Mouse (Mus musculus): ENCODE measurements at regions not wholly inside any gene's neighbourhood (a gene's known extent, or its start where the extent isn't known, plus 50 kb on each side); places are given as distances from the start of the nearest gene placed in this dataset.

DNA sequence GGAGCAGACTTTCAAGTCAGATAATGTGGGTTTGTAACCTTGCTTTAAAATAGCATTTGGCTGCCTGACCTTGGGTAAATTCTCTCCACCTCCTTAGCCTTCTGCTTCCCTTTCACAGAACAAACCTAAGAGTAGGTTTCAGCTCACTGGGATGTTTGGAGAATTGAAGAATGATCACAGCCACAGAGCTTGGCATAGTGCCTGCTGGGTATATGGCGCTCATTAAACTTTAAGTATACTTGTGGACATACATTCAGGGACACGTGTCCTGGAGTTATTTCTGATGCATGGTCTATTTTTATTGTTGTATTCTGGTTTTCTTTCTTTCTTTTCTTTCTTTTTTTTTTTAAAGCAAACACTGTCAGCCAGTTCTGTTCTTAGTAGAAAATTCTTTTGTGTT, 104.4 kb upstream of the Smim23 start:
- Histone ChIP-seq H3K27ac (replicated peaks) (no peak overlapping the region), H3K4me3 (no peak overlapping the region), H3K36me3 (no peaks in the 10 kb centered on the region), H3K27me3 (ENCODE audit: low read depth, poor library complexity, severe bottlenecking) (peaks cover 51% of the 10 kb centered on the region), H3K4me1 (peaks cover 31% of the 10 kb centered on the region), H3K9me3 (replicated peaks) (no peaks in the 10 kb centered on the region)
- no peak for DNase-seq (ENCODE audit: low spot score)
- whole genome bisulfite sequencing, result 81% methylated on average over 2 of the region's 2 CpGs

DNA sequence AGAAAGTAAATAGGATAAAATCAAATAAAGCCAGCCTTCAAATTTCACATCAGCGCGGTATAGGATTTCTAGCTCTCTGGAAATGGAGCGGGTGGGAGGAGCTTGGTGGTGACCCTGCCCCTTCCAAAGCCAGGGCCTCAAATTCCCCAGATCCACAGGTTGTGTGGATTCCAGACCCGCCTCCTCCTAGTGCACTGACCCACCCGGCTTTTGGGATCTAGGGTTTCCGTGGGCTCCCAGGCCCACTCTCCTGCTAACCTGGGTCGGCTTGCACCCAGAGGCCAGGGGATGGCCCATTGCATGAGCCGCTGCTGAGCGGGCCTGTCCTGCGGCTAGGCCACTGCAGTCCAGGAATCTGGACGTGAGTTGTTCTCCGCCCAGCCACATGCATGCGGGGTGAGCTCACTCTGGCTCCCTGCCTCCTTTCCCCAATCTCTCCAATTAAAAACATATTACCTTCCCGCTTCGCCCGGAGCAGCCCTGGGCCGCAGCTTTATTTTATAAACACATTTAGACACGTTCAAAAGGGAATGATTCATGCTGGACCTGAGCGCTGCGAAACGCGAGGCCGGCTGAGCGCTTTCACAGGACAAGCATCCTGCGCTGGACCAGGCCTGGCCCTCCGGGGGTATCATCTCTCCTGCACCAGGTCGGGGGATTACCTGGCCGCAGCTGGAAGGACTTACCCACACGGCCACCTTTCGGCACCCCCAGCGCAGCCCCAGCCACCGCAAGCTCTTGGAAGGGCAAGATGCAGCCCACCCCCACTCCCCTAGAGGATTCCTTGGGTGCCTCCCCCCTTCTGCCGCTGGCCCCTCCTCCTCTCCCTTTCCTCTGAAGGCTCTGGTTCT, 101.2 kb upstream of the Smim23 start:
- WGBS, result 4% methylated on average over 33 of the region's 33 CpGs
- no peaks in the 10 kb centered on the region for H3K36me3 ChIP-seq
- H3K27ac ChIP-seq (replicated peaks), result peak overlapping the region; percentile 58; the same call in 1 of the 2 replicates
- peaks cover 24% of the 10 kb centered on the region for H3K4me1 ChIP-seq
- H3K27me3 ChIP-seq (ENCODE audit: low read depth, poor library complexity, severe bottlenecking), result peaks cover 47% of the 10 kb centered on the region
- peak; percentile 64 for DNase-seq (ENCODE audit: low spot score)
- H3K4me3 ChIP-seq, result peak overlapping the region; percentile 43
- no peaks in the 10 kb centered on the region for H3K9me3 ChIP-seq (replicated peaks)

DNA sequence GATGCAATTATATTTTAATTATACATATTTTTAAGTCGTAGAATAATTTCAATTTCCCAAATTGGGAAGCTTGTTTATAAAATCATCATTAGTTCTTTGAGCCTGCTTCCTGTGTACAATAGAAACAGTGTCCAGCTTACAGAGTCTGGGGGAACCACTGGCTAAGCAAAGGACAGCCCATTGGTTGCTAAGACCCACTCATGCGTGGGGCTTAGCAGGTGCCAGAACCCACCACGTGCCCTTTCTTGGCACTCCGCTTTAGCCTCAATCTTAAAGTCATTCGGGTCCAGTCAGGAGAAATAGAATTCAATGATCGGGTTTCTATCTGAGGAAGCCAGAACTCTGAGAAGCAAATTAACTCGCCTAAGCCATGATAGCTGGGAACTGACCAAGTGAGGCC, 100.5 kb upstream of the Smim23 start:
- Histone ChIP-seq H3K4me1 (peaks cover 20% of the 10 kb centered on the region), H3K27me3 (ENCODE audit: low read depth, poor library complexity, severe bottlenecking) (peaks cover 40% of the 10 kb centered on the region), H3K4me3 (no peak overlapping the region), H3K36me3 (no peaks in the 10 kb centered on the region), H3K9me3 (replicated peaks) (no peaks in the 10 kb centered on the region), H3K27ac (replicated peaks) (no peak overlapping the region)
- WGBS, result 76% methylated on average over 7 of the region's 7 CpGs
- no peak for DNase-seq (ENCODE audit: low spot score)

DNA sequence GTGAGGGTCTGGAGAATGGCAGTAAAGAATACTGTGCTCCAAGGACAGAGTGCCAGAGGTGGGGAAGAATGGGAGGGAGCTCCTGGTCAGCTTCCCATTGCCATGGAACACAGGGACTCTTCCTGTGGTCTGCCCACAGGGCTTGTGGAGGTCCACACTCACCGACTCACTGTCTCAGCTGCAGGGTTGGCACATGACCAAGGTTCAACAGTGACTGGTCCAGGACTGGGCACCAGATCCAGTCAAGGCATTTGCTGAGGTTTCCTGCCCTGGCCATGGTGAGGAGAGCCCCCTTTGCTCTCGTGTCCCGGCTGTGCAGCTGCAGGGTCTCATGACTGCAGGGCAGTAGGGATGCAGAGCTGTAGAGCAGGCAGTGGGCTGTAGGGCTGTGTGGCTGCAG, 88.7 kb upstream of the Smim23 start:
- Histone ChIP-seq H3K4me3 (no peak overlapping the region), H3K27ac (replicated peaks) (no peak overlapping the region), H3K27me3 (ENCODE audit: low read depth, poor library complexity, severe bottlenecking) (no peaks in the 10 kb centered on the region; the same call in 1 of the 2 replicates), H3K36me3 (no peaks in the 10 kb centered on the region), H3K4me1 (peaks cover 1% of the 10 kb centered on the region), H3K9me3 (replicated peaks) (no peaks in the 10 kb centered on the region)
- 90% methylated on average over 3 of the region's 3 CpGs for WGBS
- DNase-seq (ENCODE audit: low spot score), result no peak

DNA sequence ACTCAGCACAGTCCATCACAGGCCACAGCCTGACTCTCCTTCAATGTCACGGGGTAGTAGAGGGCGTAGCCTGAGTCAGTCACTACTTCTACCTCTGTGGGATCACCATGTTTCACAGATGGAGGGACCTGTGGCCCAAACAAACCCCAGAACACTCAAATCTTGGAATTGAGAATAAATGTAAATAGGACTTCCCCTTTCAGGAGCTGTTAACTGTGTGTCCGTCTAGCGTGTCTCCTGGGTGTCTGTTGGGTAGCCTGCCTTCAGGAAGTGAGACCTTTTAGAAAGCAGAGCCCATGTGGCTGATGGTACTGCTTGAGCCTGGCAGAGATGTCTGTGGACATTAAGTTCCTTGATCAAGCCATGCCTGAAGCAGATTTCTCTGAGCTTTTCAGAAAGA, 87.4 kb upstream of the Smim23 start:
- no peak for DNase-seq (ENCODE audit: low spot score)
- 93% methylated on average over 4 of the region's 4 CpGs for WGBS
- no peak overlapping the region for H3K27ac ChIP-seq (replicated peaks)
- H3K4me1 ChIP-seq, result peaks cover 6% of the 10 kb centered on the region
- H3K9me3 ChIP-seq (replicated peaks), result no peaks in the 10 kb centered on the region
- no peak overlapping the region for H3K4me3 ChIP-seq
- H3K36me3 ChIP-seq, result no peaks in the 10 kb centered on the region
- no peaks in the 10 kb centered on the region; the same call in 1 of the 2 replicates for H3K27me3 ChIP-seq (ENCODE audit: low read depth, poor library complexity, severe bottlenecking)

DNA sequence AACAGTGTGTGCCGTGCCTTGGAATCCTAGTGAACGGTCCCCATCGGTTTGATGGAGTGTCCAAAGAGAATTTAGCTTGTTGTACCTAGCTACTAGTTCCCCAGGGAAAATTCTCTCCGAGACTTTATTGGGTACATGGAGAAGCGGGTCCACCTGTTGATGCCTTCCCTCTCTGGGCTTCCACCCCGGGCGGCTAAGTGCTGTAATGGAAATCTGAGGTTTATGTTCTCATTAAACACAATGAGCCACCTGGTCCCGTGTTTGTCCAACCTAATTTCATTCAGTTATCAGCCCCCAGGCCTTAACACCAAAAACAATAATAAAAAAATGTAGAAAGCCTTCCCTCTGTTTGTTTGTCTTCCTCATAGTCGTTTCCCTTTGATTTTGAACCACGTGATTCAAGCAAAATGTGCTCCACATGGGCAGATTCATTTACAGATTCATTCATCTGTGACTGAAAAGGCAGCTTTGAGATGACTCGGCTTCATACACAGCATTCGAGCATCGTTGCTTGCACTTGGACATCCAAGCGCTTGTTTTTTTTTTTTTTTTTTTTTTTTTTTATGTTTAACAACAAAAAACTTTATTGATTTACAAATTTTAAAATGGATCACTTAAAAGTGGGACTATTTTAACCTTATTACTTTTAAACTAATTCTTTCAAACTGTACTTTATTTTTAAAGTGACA, 84.5 kb upstream of the Smim23 start:
- no peak for DNase-seq (ENCODE audit: low spot score)
- Histone ChIP-seq H3K27me3 (ENCODE audit: low read depth, poor library complexity, severe bottlenecking) (no peaks in the 10 kb centered on the region; the same call in 1 of the 2 replicates), H3K36me3 (no peaks in the 10 kb centered on the region), H3K4me1 (peaks cover 6% of the 10 kb centered on the region), H3K4me3 (no peak overlapping the region), H3K27ac (replicated peaks) (no peak overlapping the region), H3K9me3 (replicated peaks) (no peaks in the 10 kb centered on the region)
- whole genome bisulfite sequencing, result 84% methylated on average over 14 of the region's 14 CpGs

DNA sequence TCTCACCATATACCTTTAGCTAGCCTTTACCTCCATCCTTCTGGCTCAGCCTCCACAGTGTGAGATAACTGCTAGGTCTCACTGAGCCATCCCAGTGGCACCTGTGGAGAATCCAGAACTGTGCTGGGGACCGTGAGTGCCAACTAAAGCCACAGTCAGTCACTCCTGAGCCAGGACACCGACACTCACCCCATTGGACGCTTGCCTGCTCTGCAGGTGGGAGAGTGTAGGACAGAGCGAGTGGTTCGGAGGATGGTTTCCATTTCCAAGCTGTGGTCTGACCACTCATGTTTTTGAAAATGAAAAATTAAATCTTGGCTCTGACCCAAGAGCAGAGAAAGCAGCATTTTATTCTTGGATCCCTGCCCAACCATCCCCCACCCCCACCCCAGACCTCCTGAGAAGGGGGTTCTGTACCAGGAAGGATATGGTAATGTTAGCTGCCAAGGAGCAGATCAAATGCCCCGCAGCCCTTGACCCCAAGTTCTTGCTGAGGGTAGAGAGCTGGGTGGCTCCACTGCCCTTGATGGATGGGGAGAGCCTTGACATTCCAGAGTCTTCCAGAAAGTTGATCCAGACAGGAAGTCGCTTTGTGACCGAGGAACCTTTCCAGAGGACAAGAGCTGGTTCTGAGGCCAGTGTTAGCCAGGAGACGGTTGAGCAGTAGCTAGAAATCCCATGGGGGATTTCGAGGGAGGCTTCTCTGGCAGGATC, 83.3 kb upstream of the Smim23 start:
- Histone ChIP-seq H3K36me3 (no peaks in the 10 kb centered on the region), H3K4me1 (peaks cover 6% of the 10 kb centered on the region), H3K27ac (replicated peaks) (no peak overlapping the region), H3K27me3 (ENCODE audit: low read depth, poor library complexity, severe bottlenecking) (no peaks in the 10 kb centered on the region), H3K9me3 (replicated peaks) (no peaks in the 10 kb centered on the region), H3K4me3 (no peak overlapping the region)
- 62% methylated on average over 10 of the region's 10 CpGs for WGBS
- no peak for DNase-seq (ENCODE audit: low spot score)

DNA sequence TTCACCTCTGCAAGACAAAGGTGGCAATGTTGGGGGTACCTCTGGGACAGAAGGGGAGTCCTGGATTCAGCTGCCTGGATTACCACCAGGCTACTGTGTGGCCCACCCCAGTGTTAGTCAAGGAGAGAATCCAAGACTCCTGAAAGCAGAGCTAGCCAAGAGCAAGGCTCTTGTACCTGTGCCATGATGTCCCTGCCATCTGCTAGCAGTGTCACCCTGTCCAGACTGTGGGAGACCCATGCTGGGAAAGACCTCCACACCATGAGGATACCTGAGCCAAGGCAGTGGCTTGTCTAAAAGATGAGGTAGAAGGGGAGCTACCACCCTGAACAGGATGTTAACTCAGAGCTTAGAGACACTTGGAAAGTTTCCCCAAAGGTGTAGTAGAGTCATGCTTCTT, 79.6 kb upstream of the Smim23 start:
- H3K27me3 ChIP-seq (ENCODE audit: low read depth, poor library complexity, severe bottlenecking), result no peaks in the 10 kb centered on the region
- peaks cover 6% of the 10 kb centered on the region for H3K4me1 ChIP-seq
- DNase-seq (ENCODE audit: low spot score), result no peak
- no peak overlapping the region for H3K27ac ChIP-seq (replicated peaks)
- no peak overlapping the region for H3K4me3 ChIP-seq
- no peaks in the 10 kb centered on the region for H3K36me3 ChIP-seq
- H3K9me3 ChIP-seq (replicated peaks), result no peaks in the 10 kb centered on the region

DNA sequence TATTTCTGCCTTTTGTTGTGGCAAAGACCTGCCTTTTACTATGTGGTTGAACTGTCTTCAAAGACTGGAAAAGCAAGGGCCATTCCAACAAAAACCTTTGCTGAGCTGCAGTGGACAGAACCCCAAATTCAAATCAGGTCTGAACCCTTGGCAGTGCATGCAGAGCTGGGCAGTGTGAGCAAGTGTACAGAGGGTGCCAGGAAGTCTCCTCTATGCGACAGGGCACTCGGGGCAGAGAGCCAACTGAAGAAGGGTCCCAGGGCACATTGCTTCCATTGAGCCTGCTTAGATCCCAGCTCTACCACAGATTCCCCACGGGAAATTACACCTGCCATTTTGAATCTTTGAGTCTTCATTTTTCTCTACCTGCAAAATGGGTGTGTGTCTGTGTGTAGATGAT, 79.0 kb upstream of the Smim23 start:
- H3K27ac ChIP-seq (replicated peaks), result no peak overlapping the region
- peaks cover 6% of the 10 kb centered on the region for H3K4me1 ChIP-seq
- WGBS, result 89% methylated on average over 3 of the region's 3 CpGs
- no peak for DNase-seq (ENCODE audit: low spot score)
- no peak overlapping the region for H3K4me3 ChIP-seq
- no peaks in the 10 kb centered on the region for H3K36me3 ChIP-seq
- H3K27me3 ChIP-seq (ENCODE audit: low read depth, poor library complexity, severe bottlenecking), result no peaks in the 10 kb centered on the region
- H3K9me3 ChIP-seq (replicated peaks), result no peaks in the 10 kb centered on the region

DNA sequence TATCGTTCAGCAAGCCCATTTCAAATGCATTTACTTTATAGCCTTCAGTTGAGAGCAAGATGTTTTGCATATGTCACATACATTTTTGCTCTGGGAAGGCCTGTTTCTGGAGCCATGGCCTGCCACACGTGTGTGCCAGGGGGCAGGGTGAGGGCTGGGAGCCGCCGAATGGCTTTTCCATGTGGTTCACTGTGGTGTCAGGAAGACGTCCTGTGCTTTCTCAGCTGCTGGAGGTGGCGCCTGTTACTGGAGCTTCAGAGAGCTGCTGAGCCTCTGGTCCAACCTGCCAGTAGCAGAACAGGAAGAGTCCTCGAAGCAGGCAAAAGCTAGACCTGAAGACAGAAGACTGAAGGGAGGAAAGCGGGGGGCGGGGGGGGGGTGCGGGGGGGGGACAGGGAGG, 78.5 kb upstream of the Smim23 start:
- H3K4me1 ChIP-seq, result peaks cover 3% of the 10 kb centered on the region
- DNase-seq (ENCODE audit: low spot score), result no peak
- 72% methylated on average over 6 of the region's 10 CpGs for WGBS
- no peaks in the 10 kb centered on the region for H3K9me3 ChIP-seq (replicated peaks)
- no peak overlapping the region for H3K27ac ChIP-seq (replicated peaks)
- H3K4me3 ChIP-seq, result no peak overlapping the region
- H3K27me3 ChIP-seq (ENCODE audit: low read depth, poor library complexity, severe bottlenecking), result no peaks in the 10 kb centered on the region
- no peaks in the 10 kb centered on the region for H3K36me3 ChIP-seq

DNA sequence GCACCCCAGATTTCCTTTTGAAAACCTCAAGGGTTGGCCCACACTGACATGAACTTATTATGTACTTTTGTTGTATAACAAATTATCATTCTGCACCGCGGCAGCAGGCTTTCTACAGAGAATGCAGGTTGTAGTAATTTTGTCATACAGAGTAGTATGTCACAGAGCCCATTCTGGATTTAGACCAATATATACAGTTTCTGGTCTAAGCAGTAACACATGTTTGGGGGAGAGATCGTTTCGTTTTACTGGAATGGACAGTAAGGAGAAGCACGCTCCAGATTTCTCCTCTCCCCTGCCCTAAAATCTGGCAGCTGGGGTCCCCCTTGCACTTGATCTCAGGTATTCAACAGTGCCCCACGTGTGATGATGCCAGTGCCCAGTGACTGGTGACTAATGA, 76.0 kb upstream of the Smim23 start:
- DNase-seq (ENCODE audit: low spot score), result no peak
- Histone ChIP-seq H3K4me1 (no peaks in the 10 kb centered on the region), H3K36me3 (no peaks in the 10 kb centered on the region), H3K4me3 (no peak overlapping the region), H3K27ac (replicated peaks) (no peak overlapping the region), H3K9me3 (replicated peaks) (no peaks in the 10 kb centered on the region), H3K27me3 (ENCODE audit: low read depth, poor library complexity, severe bottlenecking) (no peaks in the 10 kb centered on the region)
- WGBS, result 86% methylated on average over 6 of the region's 6 CpGs

DNA sequence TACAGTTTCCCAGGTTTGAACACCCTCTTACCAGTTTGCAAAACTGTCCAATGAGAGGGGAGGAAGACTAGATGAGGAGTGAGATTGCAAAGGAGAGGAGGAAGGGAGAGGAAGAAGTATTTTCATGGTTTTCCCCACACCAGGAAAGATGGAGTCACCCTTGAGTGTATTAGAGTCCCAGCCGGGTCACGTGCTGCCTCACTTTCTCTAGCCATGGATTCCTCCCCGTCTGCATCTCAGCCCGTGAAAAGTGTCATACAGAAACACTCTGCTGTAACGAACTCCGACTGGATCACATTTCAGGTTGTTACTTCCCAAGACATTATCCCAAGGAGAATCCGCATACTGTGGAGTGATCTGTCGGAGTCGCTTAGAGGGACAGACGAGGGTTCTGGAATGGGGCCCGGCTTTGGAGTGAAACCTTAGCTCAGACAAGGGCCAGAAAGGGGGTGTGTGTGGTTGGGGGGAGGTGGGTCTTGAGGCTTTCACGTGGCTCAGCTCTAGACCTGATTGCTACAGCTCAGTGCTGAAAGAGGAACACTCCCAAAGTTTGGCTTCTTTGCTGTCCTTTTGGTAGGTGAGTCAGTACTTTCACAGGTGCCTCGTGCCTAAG, 75.3 kb upstream of the Smim23 start:
- H3K9me3 ChIP-seq (replicated peaks), result no peaks in the 10 kb centered on the region
- WGBS, result 62% methylated on average over 13 of the region's 13 CpGs
- H3K27me3 ChIP-seq (ENCODE audit: low read depth, poor library complexity, severe bottlenecking), result no peaks in the 10 kb centered on the region
- no peak overlapping the region for H3K4me3 ChIP-seq
- DNase-seq (ENCODE audit: low spot score), result no peak
- H3K4me1 ChIP-seq, result no peaks in the 10 kb centered on the region
- H3K27ac ChIP-seq (replicated peaks), result no peak overlapping the region
- H3K36me3 ChIP-seq, result no peaks in the 10 kb centered on the region
